In the genomic region with DNA sequence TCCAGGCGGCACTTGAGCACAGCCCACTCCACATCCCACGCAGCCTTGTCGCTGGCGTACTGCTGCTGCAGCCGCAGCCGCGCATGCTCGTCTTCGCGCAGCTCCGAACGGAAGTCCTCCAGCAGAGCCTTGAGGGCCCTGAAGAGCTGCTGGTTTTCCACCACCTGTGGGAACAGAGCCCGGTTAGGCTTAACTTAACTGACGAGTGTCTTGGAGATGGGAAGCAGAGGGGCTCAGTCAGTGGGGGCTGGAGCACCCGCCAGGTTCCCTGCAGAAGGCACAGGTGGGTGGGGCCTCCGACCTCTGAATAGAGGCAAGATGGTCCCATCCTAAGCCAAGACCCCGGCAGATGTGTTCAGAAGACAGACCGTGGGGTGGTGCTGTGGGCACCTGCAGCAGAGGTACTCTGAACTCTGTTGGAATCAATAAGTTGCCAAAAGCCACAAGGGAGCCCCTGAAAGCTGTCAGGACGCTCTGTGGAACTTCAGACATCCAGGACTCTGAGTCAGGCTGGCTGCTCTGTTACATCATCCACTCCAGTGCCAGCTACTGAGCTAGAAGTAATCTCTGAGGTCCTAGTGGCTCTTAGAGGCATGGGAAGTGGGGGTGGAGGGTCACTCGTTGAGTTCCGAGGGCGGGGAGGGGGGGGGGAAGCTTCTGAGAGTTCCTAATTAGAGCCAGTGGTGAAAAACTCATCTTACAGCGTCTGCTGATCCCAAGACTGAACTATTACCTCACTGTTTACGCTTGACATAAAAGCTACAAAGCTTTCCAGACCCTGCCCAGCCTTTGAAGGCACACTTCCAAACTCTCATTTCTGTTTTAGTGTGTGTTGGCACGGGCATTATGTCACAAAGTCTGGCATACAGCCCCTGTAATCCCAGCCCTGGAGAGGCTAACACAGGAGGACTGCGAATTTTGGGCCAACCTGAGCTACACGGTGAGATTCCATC, we compare ENCODE assay signal across 10 mouse cellular contexts.
DNase-seq lines count a peak whose midpoint lies in the region; ATAC-seq and TF ChIP-seq lines count a peak whose summit lies in the region.
"Had no signal": no experiment of that assay in that cellular context is flagged by ENCODE, and none has a peak within 500 bp of the region (broad histone marks: within the 10 kb centered on the region; RNA-seq: fewer than 3 reads in every experiment).

No protein-coding gene starts in this region.

- TF ChIP-seq POLR2A in embryonic fibroblast, embryonic 13.5 days (IDR thresholded peaks at IDR 0.05; ENCODE audit: low read depth, low read length) = no peak

- no peak overlapping the region for H3K27ac ChIP-seq in hindbrain, embryonic 16.5 days (ENCODE audit: low read depth, low read length)
- H3K27ac ChIP-seq in hindbrain, embryonic 12.5 days = no peak overlapping the region
- H3K27ac ChIP-seq in embryonic fibroblast, embryonic 13.5 days (ENCODE audit: insufficient read depth, low read length) = 0 out of 2 replicates have a peak overlapping the region, but pooled peaks have one; percentile 5
- peak overlapping the region; percentile 93 for H3K27ac ChIP-seq in lung, embryonic 15.5 days
- H3K27ac ChIP-seq: neural tube, embryonic 12.5 days had no signal

- 82% methylated on average over 27 of the region's 27 CpGs for WGBS in hindbrain, embryonic 16.5 days
- 85% methylated on average over 27 of the region's 27 CpGs for whole genome bisulfite sequencing in hindbrain, embryonic 12.5 days
- 47% methylated on average over 27 of the region's 27 CpGs for WGBS in lung, embryonic 15.5 days

- peak; percentile 87 for DNase-seq in MN1 (ENCODE audit: low spot score)
- no peak for DNase-seq in ovary, postnatal 14 days (ENCODE audit: low spot score)
- DNase-seq: layer of hippocampus, adult 9-11 months had no signal

- H3K4me1 ChIP-seq in hindbrain, embryonic 16.5 days (ENCODE audit: control insufficient read depth, insufficient read depth, low read depth, low read length) = no peaks in the 10 kb centered on the region
- no peaks in the 10 kb centered on the region for H3K4me1 ChIP-seq in hindbrain, embryonic 12.5 days
- 0 out of 2 replicates have a peak, but pooled peaks cover 2% of the 10 kb centered on the region for H3K4me1 ChIP-seq in embryonic fibroblast, embryonic 13.5 days (ENCODE audit: control insufficient read depth, insufficient read depth, low read length)
- H3K4me1 ChIP-seq in lung, embryonic 15.5 days = peaks cover 31% of the 10 kb centered on the region
- H3K4me1 ChIP-seq: neural tube, embryonic 12.5 days had no signal

- no peak overlapping the region for H3K9ac ChIP-seq in hindbrain, embryonic 16.5 days (ENCODE audit: low read depth, low read length)
- no peak overlapping the region for H3K9ac ChIP-seq in hindbrain, embryonic 12.5 days
- no peak overlapping the region for H3K9ac ChIP-seq in lung, embryonic 15.5 days
- H3K9ac ChIP-seq: neural tube, embryonic 12.5 days had no signal

- H3K9me3 ChIP-seq in hindbrain, embryonic 16.5 days (ENCODE audit: control insufficient read depth, low read length) = no peaks in the 10 kb centered on the region
- no peaks in the 10 kb centered on the region for H3K9me3 ChIP-seq in hindbrain, embryonic 12.5 days (replicated peaks)
- no peaks in the 10 kb centered on the region for H3K9me3 ChIP-seq in lung, embryonic 15.5 days
- H3K9me3 ChIP-seq: neural tube, embryonic 12.5 days had no signal

- H3K27me3 ChIP-seq in hindbrain, embryonic 16.5 days (replicated peaks; ENCODE audit: control insufficient read depth, insufficient read depth, low read length) = no peaks in the 10 kb centered on the region
- H3K27me3 ChIP-seq in hindbrain, embryonic 12.5 days = no peaks in the 10 kb centered on the region
- H3K27me3 ChIP-seq in lung, embryonic 15.5 days = no peaks in the 10 kb centered on the region
- H3K27me3 ChIP-seq: neural tube, embryonic 12.5 days had no signal

- H3K36me3 ChIP-seq in hindbrain, embryonic 16.5 days (ENCODE audit: control insufficient read depth, insufficient read depth, low read length) = peaks cover 12% of the 10 kb centered on the region; the same call in 1 of the 2 replicates
- peaks cover 74% of the 10 kb centered on the region for H3K36me3 ChIP-seq in hindbrain, embryonic 12.5 days
- H3K36me3 ChIP-seq in lung, embryonic 15.5 days = 0 out of 2 replicates have a peak, but pooled peaks cover 2% of the 10 kb centered on the region

- no peak overlapping the region for H3K4me2 ChIP-seq in hindbrain, embryonic 16.5 days (ENCODE audit: low read length)
- H3K4me2 ChIP-seq in hindbrain, embryonic 12.5 days (replicated peaks) = no peak overlapping the region
- peak overlapping the region; percentile 38 for H3K4me2 ChIP-seq in lung, embryonic 15.5 days
- H3K4me2 ChIP-seq: neural tube, embryonic 12.5 days had no signal

- no peak for TF ChIP-seq CTCF in embryonic fibroblast, embryonic 13.5 days (IDR thresholded peaks at IDR 0.05; ENCODE audit: borderline replicate concordance, insufficient read depth, low read length)

- H3K4me3 ChIP-seq in hindbrain, embryonic 16.5 days (ENCODE audit: low read length) = no peak overlapping the region
- H3K4me3 ChIP-seq in hindbrain, embryonic 12.5 days = no peak overlapping the region
- no peak overlapping the region for H3K4me3 ChIP-seq in embryonic fibroblast, embryonic 13.5 days (ENCODE audit: insufficient read depth, low read length)
- H3K4me3 ChIP-seq in lung, embryonic 15.5 days = no peak overlapping the region
- H3K4me3 ChIP-seq: neural tube, embryonic 12.5 days had no signal

- ATAC-seq in hindbrain, embryonic 16.5 days = peak; percentile 60
- no peak for ATAC-seq in hindbrain, embryonic 12.5 days (ENCODE audit: low FRiP score)
- ATAC-seq in lung, embryonic 15.5 days (ENCODE audit: borderline replicate concordance, extremely low read depth, low FRiP score, low TSS enrichment) = peak; percentile 70
- ATAC-seq in activated CD4-positive, CD25-positive, alpha-beta regulatory T cell, adult 4 months = no peak
- ATAC-seq in granulocyte monocyte progenitor cell, adult 5-6 weeks (replicated peaks; ENCODE audit: poor library complexity, severe bottlenecking) = no peak

Comparison
In these comparisons a context has a peak if more than half of its experiments do, and no peak if none do; other contexts are left out.
1. ATAC-seq: peak in hindbrain, embryonic 16.5 days (single experiment) and lung, embryonic 15.5 days (single experiment); none in hindbrain, embryonic 12.5 days (single experiment), activated CD4-positive, CD25-positive, alpha-beta regulatory T cell, adult 4 months (single experiment) and granulocyte monocyte progenitor cell, adult 5-6 weeks (single experiment).
2. H3K27ac ChIP-seq: peak in embryonic fibroblast, embryonic 13.5 days (single experiment) and lung, embryonic 15.5 days (single experiment); none in hindbrain, embryonic 16.5 days (single experiment) and hindbrain, embryonic 12.5 days (single experiment).